Mouse (Mus musculus) hindbrain, embryonic 15.5 days (tissue): ENCODE results near the gene Aldoc. TPM values are rescaled to one million over a fixed set of nuclear protein-coding genes. Genes with fewer than 3 reads are reported as not detected.

Experiments used
- ATAC-seq: fragments of 200-750 bp; cut with Nextera tagmentation; 2 replicates; pipeline ENCODE4 v1.8.0; 2017; ENCODE audit warnings: low read depth, moderate number of reproducible peaks, moderate TSS enrichment; ENCODE audit not compliant: low FRiP score
- H3K27ac ChIP-seq: fragments of 300-500 bp; sonication (generic); replicated peaks from 2 replicates; pipeline ENCODE4 v1.5.1; 2015; ENCODE audit warnings: mild to moderate bottlenecking, inconsistent platforms
- H3K27me3 ChIP-seq: fragments of 300-500 bp; sonication (generic); 2 replicates; pipeline ENCODE4 v1.6.1; 2015; ENCODE audit warnings: control low read depth, inconsistent platforms
- H3K36me3 ChIP-seq: fragments of 300-500 bp; sonication (generic); 2 replicates; pipeline ENCODE4 v1.6.1; 2015; ENCODE audit warnings: control low read depth, inconsistent platforms
- H3K4me1 ChIP-seq: fragments of 300-500 bp; sonication (generic); replicated peaks from 2 replicates; pipeline ENCODE4 v1.6.1; 2015; ENCODE audit warnings: control low read depth, inconsistent platforms
- H3K4me2 ChIP-seq: fragments of 300-500 bp; sonication (generic); 2 replicates; pipeline ENCODE4 v1.6.1; 2015; ENCODE audit warnings: moderate library complexity, mild to moderate bottlenecking, inconsistent platforms
- H3K4me3 ChIP-seq: fragments of 300-500 bp; sonication (generic); 2 replicates; pipeline ENCODE4 v1.5.1; 2015; ENCODE audit warnings: mild to moderate bottlenecking, inconsistent platforms
- H3K9ac ChIP-seq: fragments of 300-500 bp; sonication (generic); 2 replicates; pipeline ENCODE4 v1.6.1; 2015; ENCODE audit warnings: inconsistent platforms
- H3K9me3 ChIP-seq: fragments of 300-500 bp; sonication (generic); 2 replicates; pipeline ENCODE4 v1.6.1; 2016; ENCODE audit warnings: control low read depth, inconsistent platforms
- WGBS: fragments of 180-500 bp; shearing (Covaris S2); methylation state at CpG from one replicate; pipeline ENCODE4 v1.1.7; 2015; 5-methylcytosine and 5-hydroxymethylcytosine counted together
- polyA plus RNA-seq: library from polyadenylated mRNA; unstranded; fragments of >200 nt; fragmentation: Nextera tagmentation; extraction: Ambion mirVana; gene quantifications from 2 replicates; pipeline ENCODE4 v1.2.1, GENCODE M21; 2015

Gene Aldoc
- polyA plus RNA-seq, 1 experiment from 2014 or later: 318 TPM

GRCm38 (mm10) chr11:78353081-78353480 lies 30.3 kb downstream of the Aldoc start:
- Histone ChIP-seq H3K9me3 (no peaks in the 10 kb centered on the region), H3K27me3 (no peaks in the 10 kb centered on the region), H3K4me3 (no peak overlapping the region), H3K27ac (no peak overlapping the region), H3K36me3 (peaks cover 9% of the 10 kb centered on the region), H3K4me2 (no peak overlapping the region), H3K4me1 (no peaks in the 10 kb centered on the region; the same call in 1 of the 2 replicates), H3K9ac (no peak overlapping the region)
- no peak for ATAC-seq
- 88% methylated on average over 1 of the region's 1 CpGs for WGBS

GRCm38 (mm10) chr11:78354905-78355304 lies 32.1 kb downstream of the Aldoc start:
- Histone ChIP-seq H3K4me1 (no peaks in the 10 kb centered on the region; the same call in 1 of the 2 replicates), H3K4me2 (no peak overlapping the region), H3K9me3 (no peaks in the 10 kb centered on the region), H3K4me3 (no peak overlapping the region), H3K27ac (no peak overlapping the region), H3K9ac (no peak overlapping the region), H3K36me3 (no peaks in the 10 kb centered on the region), H3K27me3 (no peaks in the 10 kb centered on the region)
- 92% methylated on average over 6 of the region's 6 CpGs for WGBS
- ATAC-seq: no peak

- ATAC-seq: no peak
- Histone ChIP-seq H3K36me3 (no peaks in the 10 kb centered on the region), H3K9ac (no peak overlapping the region), H3K27ac (no peak overlapping the region), H3K4me3 (no peak overlapping the region), H3K27me3 (no peaks in the 10 kb centered on the region), H3K4me1 (no peaks in the 10 kb centered on the region; the same call in 1 of the 2 replicates), H3K4me2 (no peak overlapping the region), H3K9me3 (no peaks in the 10 kb centered on the region)
- 32% methylated on average over 4 of the region's 4 CpGs for WGBS
Observed at GRCm38 (mm10) chr11:78355471-78356238, 32.9 kb downstream of the Aldoc start.

GRCm38 (mm10) chr11:78358330-78359007 lies 35.7 kb downstream of the Aldoc start:
- Histone ChIP-seq H3K4me3 (no peak overlapping the region), H3K4me2 (no peak overlapping the region), H3K36me3 (no peaks in the 10 kb centered on the region), H3K4me1 (no peaks in the 10 kb centered on the region; the same call in 1 of the 2 replicates), H3K27ac (no peak overlapping the region), H3K9me3 (no peaks in the 10 kb centered on the region), H3K9ac (no peak overlapping the region), H3K27me3 (no peaks in the 10 kb centered on the region)
- WGBS: 17% methylated on average over 22 of the region's 22 CpGs
- ATAC-seq: no peak

- H3K4me1 ChIP-seq: no peaks in the 10 kb centered on the region; the same call in 1 of the 2 replicates
- H3K36me3 ChIP-seq: no peaks in the 10 kb centered on the region
- WGBS: 15% methylated on average over 13 of the region's 13 CpGs
- peak overlapping the region; percentile 20 for H3K4me3 ChIP-seq
- peak overlapping the region; percentile 46 for H3K4me2 ChIP-seq
- no peak overlapping the region for H3K27ac ChIP-seq
- ATAC-seq: peak; percentile 67; the same call in 1 of the 2 replicates
- no peak overlapping the region for H3K9ac ChIP-seq
- H3K9me3 ChIP-seq: no peaks in the 10 kb centered on the region
- no peaks in the 10 kb centered on the region for H3K27me3 ChIP-seq
Observed at GRCm38 (mm10) chr11:78360125-78360788, 37.5 kb downstream of the Aldoc start.

- Histone ChIP-seq H3K27me3 (no peaks in the 10 kb centered on the region), H3K9me3 (no peaks in the 10 kb centered on the region), H3K36me3 (no peaks in the 10 kb centered on the region), H3K4me1 (no peaks in the 10 kb centered on the region; the same call in 1 of the 2 replicates), H3K4me2 (no peak overlapping the region), H3K4me3 (no peak overlapping the region), H3K27ac (no peak overlapping the region), H3K9ac (no peak overlapping the region)
- ATAC-seq: peak; percentile 31; the same call in 1 of the 2 replicates
- WGBS: 56% methylated on average over 2 of the region's 2 CpGs
Observed at GRCm38 (mm10) chr11:78360789-78361131, 38.0 kb downstream of the Aldoc start.

GRCm38 (mm10) chr11:78363309-78364007 lies 40.7 kb downstream of the Aldoc start:
- H3K4me1 ChIP-seq: no peaks in the 10 kb centered on the region
- no peak overlapping the region for H3K27ac ChIP-seq
- no peak overlapping the region for H3K4me3 ChIP-seq
- ATAC-seq: no peak
- no peaks in the 10 kb centered on the region for H3K36me3 ChIP-seq
- no peak overlapping the region for H3K4me2 ChIP-seq
- no peak overlapping the region for H3K9ac ChIP-seq
- no peaks in the 10 kb centered on the region for H3K9me3 ChIP-seq
- 85% methylated on average over 13 of the region's 13 CpGs for WGBS
- H3K27me3 ChIP-seq: no peaks in the 10 kb centered on the region

GRCm38 (mm10) chr11:78364103-78364502 lies 41.3 kb downstream of the Aldoc start:
- H3K4me1 ChIP-seq: no peaks in the 10 kb centered on the region
- H3K4me2 ChIP-seq: no peak overlapping the region
- ATAC-seq: no peak
- H3K36me3 ChIP-seq: no peaks in the 10 kb centered on the region
- H3K9me3 ChIP-seq: no peaks in the 10 kb centered on the region
- WGBS: 69% methylated on average over 8 of the region's 8 CpGs
- H3K27ac ChIP-seq: no peak overlapping the region
- no peaks in the 10 kb centered on the region for H3K27me3 ChIP-seq
- no peak overlapping the region for H3K9ac ChIP-seq
- no peak overlapping the region for H3K4me3 ChIP-seq

GRCm38 (mm10) chr11:78367456-78368225 lies 44.9 kb downstream of the Aldoc start:
- H3K4me2 ChIP-seq: no peak overlapping the region
- H3K36me3 ChIP-seq: no peaks in the 10 kb centered on the region
- no peak overlapping the region for H3K4me3 ChIP-seq
- ATAC-seq: no peak
- H3K9ac ChIP-seq: no peak overlapping the region
- no peak overlapping the region for H3K27ac ChIP-seq
- H3K9me3 ChIP-seq: no peaks in the 10 kb centered on the region
- H3K4me1 ChIP-seq: peaks cover 3% of the 10 kb centered on the region; the same call in 1 of the 2 replicates
- 90% methylated on average over 15 of the region's 15 CpGs for WGBS
- no peaks in the 10 kb centered on the region for H3K27me3 ChIP-seq

- no peaks in the 10 kb centered on the region for H3K9me3 ChIP-seq
- H3K4me1 ChIP-seq: peaks cover 4% of the 10 kb centered on the region; the same call in 1 of the 2 replicates
- no peaks in the 10 kb centered on the region for H3K36me3 ChIP-seq
- 67% methylated on average over 1 of the region's 1 CpGs for WGBS
- no peak for ATAC-seq
- no peak overlapping the region for H3K4me2 ChIP-seq
- no peak overlapping the region for H3K4me3 ChIP-seq
- no peaks in the 10 kb centered on the region for H3K27me3 ChIP-seq
- H3K9ac ChIP-seq: no peak overlapping the region
- no peak overlapping the region for H3K27ac ChIP-seq
Observed at GRCm38 (mm10) chr11:78370389-78370788, 47.6 kb downstream of the Aldoc start.

- H3K9me3 ChIP-seq: no peaks in the 10 kb centered on the region
- H3K4me3 ChIP-seq: no peak overlapping the region
- H3K27ac ChIP-seq: no peak overlapping the region
- H3K36me3 ChIP-seq: no peaks in the 10 kb centered on the region
- no peak overlapping the region for H3K9ac ChIP-seq
- ATAC-seq: no peak
- H3K27me3 ChIP-seq: no peaks in the 10 kb centered on the region
- H3K4me1 ChIP-seq: peaks cover 4% of the 10 kb centered on the region; the same call in 1 of the 2 replicates
- 90% methylated on average over 11 of the region's 11 CpGs for WGBS
- no peak overlapping the region for H3K4me2 ChIP-seq
Observed at GRCm38 (mm10) chr11:78371711-78372110, 48.9 kb downstream of the Aldoc start.
